Mouse (Mus musculus): Measurements from ENCODE around the gene Sgms1. TPM values are rescaled to one million over a fixed set of nuclear protein-coding genes. Genes with fewer than 3 reads are reported as not detected.

Sgms1 gene
- polyA plus RNA-seq, 1 experiment: 243 TPM

DNA sequence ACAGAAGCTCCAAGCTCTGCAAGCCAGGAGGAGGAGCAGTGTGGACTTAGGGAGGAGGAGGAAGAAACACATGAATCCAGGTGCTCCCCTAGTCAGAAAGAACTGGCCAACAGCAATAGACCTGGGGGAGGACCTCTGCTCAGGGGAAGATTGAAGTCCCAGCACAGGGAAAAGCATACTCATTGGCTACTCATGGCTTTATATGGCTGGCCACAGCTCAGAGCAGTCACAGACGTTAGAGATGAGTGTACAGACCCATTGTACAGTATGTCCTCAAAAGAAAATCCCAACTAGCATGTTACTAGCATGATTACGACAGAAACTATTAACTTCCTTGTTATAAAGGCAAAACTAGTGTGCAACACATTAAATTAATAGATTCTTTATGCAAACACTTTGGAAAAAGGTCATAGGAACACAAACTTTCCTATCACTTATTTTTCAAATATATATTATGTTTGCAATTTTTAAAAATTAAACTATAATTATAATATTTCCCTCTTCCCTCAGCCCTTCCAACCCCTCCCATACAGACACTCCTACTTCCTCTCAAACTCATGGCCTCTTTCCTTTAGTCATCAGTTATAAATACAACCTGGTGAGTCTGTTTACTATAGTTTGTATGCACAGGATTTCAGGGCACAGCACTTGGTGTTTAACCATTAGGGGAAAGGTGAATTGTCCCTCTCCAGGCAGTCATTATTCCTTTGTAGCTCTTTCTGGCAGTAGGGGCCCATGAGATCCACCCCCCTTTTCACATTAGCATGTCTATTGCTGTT, 165.0 kb downstream of the Sgms1 start:
- no peaks in the 10 kb centered on the region for H3K36me3 ChIP-seq (ENCODE audit: control insufficient read depth, insufficient read depth, low read length)
- no peak overlapping the region for H3K4me3 ChIP-seq (ENCODE audit: control insufficient read depth, low read depth, low read length)
- no peak overlapping the region for H3K27ac ChIP-seq (ENCODE audit: control insufficient read depth, insufficient read depth, low read depth, low read length)
- TF ChIP-seq POLR2A (IDR thresholded peaks at IDR 0.05; ENCODE audit: control insufficient read depth, low read depth, low read length) (no peak), CTCF (IDR thresholded peaks at IDR 0.05; ENCODE audit: control insufficient read depth, insufficient read depth, insufficient replicate concordance, low read depth, low read length) (no peak)
- H3K4me1 ChIP-seq (ENCODE audit: control insufficient read depth, insufficient read depth, low read length): no peaks in the 10 kb centered on the region
- H3K27me3 ChIP-seq (ENCODE audit: control insufficient read depth, insufficient read depth, low read length): no peaks in the 10 kb centered on the region

DNA sequence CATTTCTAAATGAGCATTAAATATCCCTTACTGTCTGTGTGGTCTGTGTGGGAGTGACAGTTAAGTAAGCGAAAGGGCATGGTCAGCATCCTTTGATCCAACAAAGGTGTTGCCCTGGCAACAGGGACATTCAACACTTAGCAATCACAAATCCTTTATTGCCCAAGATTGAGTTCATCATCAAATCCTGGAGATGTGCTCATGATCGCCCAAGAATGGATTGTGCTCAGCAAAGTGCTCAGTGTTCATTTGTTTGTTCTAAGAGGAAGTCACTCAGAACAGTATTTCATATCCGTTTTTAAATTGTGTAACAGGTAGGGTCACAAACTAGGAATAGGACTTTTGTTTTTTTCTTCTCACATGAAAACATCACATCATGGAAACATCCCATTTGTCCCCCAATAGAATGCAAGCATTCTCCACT, 165.8 kb downstream of the Sgms1 start:
- Histone ChIP-seq H3K4me1 (ENCODE audit: control insufficient read depth, insufficient read depth, low read length) (no peaks in the 10 kb centered on the region), H3K27me3 (ENCODE audit: control insufficient read depth, insufficient read depth, low read length) (no peaks in the 10 kb centered on the region), H3K4me3 (ENCODE audit: control insufficient read depth, low read depth, low read length) (no peak overlapping the region), H3K27ac (ENCODE audit: control insufficient read depth, insufficient read depth, low read depth, low read length) (no peak overlapping the region), H3K36me3 (ENCODE audit: control insufficient read depth, insufficient read depth, low read length) (no peaks in the 10 kb centered on the region)
- no peak for TF ChIP-seq POLR2A (IDR thresholded peaks at IDR 0.05; ENCODE audit: control insufficient read depth, low read depth, low read length)
- TF ChIP-seq CTCF (IDR thresholded peaks at IDR 0.05; ENCODE audit: control insufficient read depth, insufficient read depth, insufficient replicate concordance, low read depth, low read length): no peak

DNA sequence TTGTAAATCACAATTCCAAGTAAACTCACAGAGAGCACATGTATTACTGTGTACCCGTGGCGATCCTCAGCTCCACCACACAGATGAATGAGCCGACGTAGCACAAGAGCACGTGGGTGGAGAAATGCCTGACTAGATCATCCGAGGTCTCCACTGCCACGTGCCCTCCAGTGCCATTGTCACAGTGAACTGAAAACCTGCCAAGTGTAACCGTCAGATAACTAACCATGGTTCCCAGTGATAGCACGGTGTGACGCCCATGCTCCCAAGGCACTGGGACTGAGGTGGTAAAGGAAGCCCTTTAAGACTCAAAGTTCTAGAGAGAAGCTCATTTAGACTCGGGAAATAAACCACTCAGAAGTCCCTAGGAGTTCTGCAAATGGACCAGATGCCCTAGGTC, 167.4 kb downstream of the Sgms1 start:
- TF ChIP-seq CTCF (IDR thresholded peaks at IDR 0.05; ENCODE audit: control insufficient read depth, insufficient read depth, insufficient replicate concordance, low read depth, low read length): no peak
- no peak for TF ChIP-seq POLR2A (IDR thresholded peaks at IDR 0.05; ENCODE audit: control insufficient read depth, low read depth, low read length)
- no peaks in the 10 kb centered on the region for H3K36me3 ChIP-seq (ENCODE audit: control insufficient read depth, insufficient read depth, low read length)
- H3K4me3 ChIP-seq (ENCODE audit: control insufficient read depth, low read depth, low read length): no peak overlapping the region
- H3K27me3 ChIP-seq (ENCODE audit: control insufficient read depth, insufficient read depth, low read length): no peaks in the 10 kb centered on the region
- no peaks in the 10 kb centered on the region for H3K4me1 ChIP-seq (ENCODE audit: control insufficient read depth, insufficient read depth, low read length)
- no peak overlapping the region for H3K27ac ChIP-seq (ENCODE audit: control insufficient read depth, insufficient read depth, low read depth, low read length)

DNA sequence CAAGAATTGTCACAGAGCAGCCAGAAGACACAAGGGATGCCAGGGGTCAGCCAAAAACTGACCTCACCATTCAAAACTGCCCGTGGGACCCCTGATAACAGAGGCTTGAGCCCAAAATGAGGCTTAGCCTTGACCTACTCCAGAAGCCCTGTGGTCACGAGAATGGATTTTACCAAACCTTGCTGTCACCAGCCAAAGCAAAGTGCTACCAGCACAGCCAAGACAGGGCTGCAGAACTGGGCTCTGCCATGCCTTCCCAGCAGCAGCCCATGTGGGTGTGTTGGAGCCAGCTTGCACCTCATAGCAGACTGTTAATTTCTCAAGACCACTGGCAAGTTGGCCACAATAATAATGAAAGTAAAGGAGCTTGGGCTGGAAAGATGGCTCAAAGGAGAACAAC, 168.5 kb downstream of the Sgms1 start:
- TF ChIP-seq POLR2A (IDR thresholded peaks at IDR 0.05; ENCODE audit: control insufficient read depth, low read depth, low read length): no peak
- no peak for TF ChIP-seq CTCF (IDR thresholded peaks at IDR 0.05; ENCODE audit: control insufficient read depth, insufficient read depth, insufficient replicate concordance, low read depth, low read length)
- Histone ChIP-seq H3K27me3 (ENCODE audit: control insufficient read depth, insufficient read depth, low read length) (no peaks in the 10 kb centered on the region), H3K27ac (ENCODE audit: control insufficient read depth, insufficient read depth, low read depth, low read length) (no peak overlapping the region), H3K36me3 (ENCODE audit: control insufficient read depth, insufficient read depth, low read length) (no peaks in the 10 kb centered on the region), H3K4me3 (ENCODE audit: control insufficient read depth, low read depth, low read length) (no peak overlapping the region), H3K4me1 (ENCODE audit: control insufficient read depth, insufficient read depth, low read length) (no peaks in the 10 kb centered on the region)

DNA sequence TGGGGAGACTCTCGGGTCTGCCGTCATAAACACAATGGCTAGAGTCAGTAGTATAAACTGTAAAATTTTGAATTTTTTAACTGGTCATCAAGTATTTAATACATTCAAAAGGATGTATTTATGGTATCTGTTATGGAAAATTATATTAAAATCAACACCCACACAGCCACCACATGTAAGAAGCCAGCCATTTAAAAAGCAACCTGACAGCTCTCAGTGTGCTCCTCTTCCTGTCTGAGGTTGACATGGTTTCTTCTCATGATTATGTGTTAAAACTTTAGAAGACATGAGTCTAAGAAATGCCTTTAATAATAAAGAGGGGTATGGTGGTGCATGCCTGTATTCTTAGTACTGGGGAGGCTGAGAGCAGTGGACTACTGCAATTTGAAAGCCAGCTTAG, 172.8 kb downstream of the Sgms1 start:
- Histone ChIP-seq H3K4me1 (ENCODE audit: control insufficient read depth, insufficient read depth, low read length) (no peaks in the 10 kb centered on the region), H3K36me3 (ENCODE audit: control insufficient read depth, insufficient read depth, low read length) (no peaks in the 10 kb centered on the region), H3K27me3 (ENCODE audit: control insufficient read depth, insufficient read depth, low read length) (no peaks in the 10 kb centered on the region), H3K4me3 (ENCODE audit: control insufficient read depth, low read depth, low read length) (no peak overlapping the region), H3K27ac (ENCODE audit: control insufficient read depth, insufficient read depth, low read depth, low read length) (no peak overlapping the region)
- TF ChIP-seq CTCF (IDR thresholded peaks at IDR 0.05; ENCODE audit: control insufficient read depth, insufficient read depth, insufficient replicate concordance, low read depth, low read length) (no peak), POLR2A (IDR thresholded peaks at IDR 0.05; ENCODE audit: control insufficient read depth, low read depth, low read length) (no peak)

DNA sequence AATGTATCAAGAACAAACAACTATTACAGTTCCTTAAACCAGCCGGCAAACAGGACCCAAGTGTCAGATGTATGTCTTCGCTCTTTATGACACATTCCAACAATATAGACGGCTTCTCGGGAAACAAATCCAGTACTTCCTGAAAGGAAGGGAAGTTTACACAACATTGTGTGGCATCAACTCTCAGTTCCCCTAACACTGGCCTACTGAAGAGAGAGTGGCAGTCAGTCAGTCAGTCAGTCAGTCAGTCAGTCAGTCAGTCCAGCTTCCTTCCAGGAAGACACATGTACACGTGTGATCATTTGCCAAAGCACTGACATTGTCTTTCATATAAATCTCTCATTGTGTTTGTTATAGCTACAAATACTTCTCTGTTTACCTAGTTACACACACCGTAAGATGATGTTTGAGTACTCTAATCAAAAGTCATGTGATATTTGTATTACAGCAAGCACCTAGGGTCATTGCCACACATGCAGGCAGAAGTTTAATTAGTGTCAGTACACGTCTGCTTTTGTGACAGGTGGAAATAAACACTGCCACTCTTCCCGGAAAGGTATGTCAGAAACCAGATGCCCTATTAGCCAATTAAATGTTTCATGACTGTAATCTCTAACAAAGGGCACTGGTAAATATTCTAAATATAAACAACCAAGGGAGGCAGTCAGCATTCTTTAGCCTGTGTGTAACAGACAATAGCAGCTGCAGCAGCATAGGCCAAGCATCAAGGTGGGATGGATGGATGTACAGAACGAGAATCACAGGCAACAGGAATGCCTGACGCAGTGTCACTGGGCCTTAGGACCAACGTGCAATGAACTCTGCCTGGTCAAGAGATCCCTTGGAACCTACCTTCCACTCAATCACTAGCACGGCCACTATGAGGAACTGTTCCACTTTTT, 174.4 kb downstream of the Sgms1 start:
- no peak for TF ChIP-seq POLR2A (IDR thresholded peaks at IDR 0.05; ENCODE audit: control insufficient read depth, low read depth, low read length)
- no peak for TF ChIP-seq CTCF (IDR thresholded peaks at IDR 0.05; ENCODE audit: control insufficient read depth, insufficient read depth, insufficient replicate concordance, low read depth, low read length)
- no peaks in the 10 kb centered on the region; the same call in 1 of the 2 replicates for H3K4me1 ChIP-seq (ENCODE audit: control insufficient read depth, insufficient read depth, low read length)
- no peak overlapping the region for H3K4me3 ChIP-seq (ENCODE audit: control insufficient read depth, low read depth, low read length)
- no peaks in the 10 kb centered on the region for H3K36me3 ChIP-seq (ENCODE audit: control insufficient read depth, insufficient read depth, low read length)
- H3K27me3 ChIP-seq (ENCODE audit: control insufficient read depth, insufficient read depth, low read length): no peaks in the 10 kb centered on the region
- H3K27ac ChIP-seq (ENCODE audit: control insufficient read depth, insufficient read depth, low read depth, low read length): no peak overlapping the region

DNA sequence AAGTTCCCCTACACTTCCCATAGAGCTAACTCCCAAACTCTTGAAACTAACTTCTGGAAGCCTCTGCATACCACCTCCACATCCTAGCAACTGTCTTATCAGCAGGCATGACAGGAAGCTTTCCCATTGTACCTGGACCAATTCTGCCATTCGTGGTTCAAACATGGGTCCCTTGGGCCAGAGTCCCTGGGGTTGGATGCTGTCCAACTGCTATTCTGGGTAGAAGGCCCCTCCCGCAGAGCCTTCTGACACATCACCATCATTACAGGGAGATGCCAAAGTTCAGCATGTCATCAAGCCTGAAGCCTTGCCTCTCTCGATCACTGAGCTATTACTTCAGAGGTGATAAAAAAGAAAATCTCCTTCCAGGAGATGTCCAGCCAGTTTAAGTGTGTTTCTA, 175.9 kb downstream of the Sgms1 start:
- TF ChIP-seq POLR2A (IDR thresholded peaks at IDR 0.05; ENCODE audit: control insufficient read depth, low read depth, low read length) (no peak), CTCF (IDR thresholded peaks at IDR 0.05; ENCODE audit: control insufficient read depth, insufficient read depth, insufficient replicate concordance, low read depth, low read length) (no peak)
- Histone ChIP-seq H3K27me3 (ENCODE audit: control insufficient read depth, insufficient read depth, low read length) (no peaks in the 10 kb centered on the region), H3K27ac (ENCODE audit: control insufficient read depth, insufficient read depth, low read depth, low read length) (no peak overlapping the region), H3K4me3 (ENCODE audit: control insufficient read depth, low read depth, low read length) (no peak overlapping the region), H3K4me1 (ENCODE audit: control insufficient read depth, insufficient read depth, low read length) (no peaks in the 10 kb centered on the region; the same call in 1 of the 2 replicates), H3K36me3 (ENCODE audit: control insufficient read depth, insufficient read depth, low read length) (no peaks in the 10 kb centered on the region)

Data from testis, adult 2 months (tissue).